Mouse (Mus musculus) embryonic facial prominence, embryonic 13.5 days (tissue): ENCODE data around the gene Arhgef25. TPM values are rescaled to one million over a fixed set of nuclear protein-coding genes. Genes with fewer than 3 reads are reported as not detected.
"Not testable (repeated sequence)": the region's sequence is repeated elsewhere in the genome, so short reads cannot be mapped to it uniquely, and the experiment has no call there.

Experiments
- ATAC-seq: fragments of 200-750 bp; cut with Nextera tagmentation; 2 replicates; pipeline ENCODE4 v1.8.0; 2017; ENCODE audit warnings: low read depth; ENCODE audit not compliant: insufficient number of reproducible peaks, insufficient read depth, low FRiP score, low TSS enrichment
- H3K27ac ChIP-seq: fragments of 300-500 bp; sonication (generic); 2 replicates; pipeline ENCODE4 v1.5.1; 2015; ENCODE audit warnings: moderate library complexity, mild to moderate bottlenecking, inconsistent platforms
- H3K27me3 ChIP-seq: fragments of 300-500 bp; sonication (generic); 2 replicates; pipeline ENCODE4 v1.6.1; 2015; ENCODE audit warnings: mild to moderate bottlenecking, inconsistent platforms
- H3K36me3 ChIP-seq: fragments of 300-500 bp; sonication (generic); 2 replicates; pipeline ENCODE4 v1.6.1; 2015; ENCODE audit warnings: mild to moderate bottlenecking, inconsistent platforms
- H3K4me1 ChIP-seq: fragments of 300-500 bp; sonication (generic); 2 replicates; pipeline ENCODE4 v1.6.1; 2015; ENCODE audit warnings: inconsistent platforms
- H3K4me2 ChIP-seq: fragments of 300-500 bp; sonication (generic); 2 replicates; pipeline ENCODE4 v1.6.1; 2015; ENCODE audit warnings: moderate library complexity, mild to moderate bottlenecking, inconsistent platforms
- H3K4me3 ChIP-seq: fragments of 300-500 bp; sonication (generic); 2 replicates; pipeline ENCODE4 v1.5.1; 2015; ENCODE audit warnings: mild to moderate bottlenecking, inconsistent platforms
- H3K9ac ChIP-seq: fragments of 300-500 bp; sonication (generic); 2 replicates; pipeline ENCODE4 v1.6.1; 2015; ENCODE audit warnings: mild to moderate bottlenecking, inconsistent platforms
- H3K9me3 ChIP-seq: fragments of 300-500 bp; sonication (generic); 2 replicates; pipeline ENCODE4 v1.6.1; 2016; ENCODE audit warnings: inconsistent platforms
- WGBS: fragments of 180-500 bp; shearing (Covaris S2); methylation state at CpG from one replicate; pipeline ENCODE4 v1.1.7; 2015; ENCODE audit warnings: mixed read lengths; 5-methylcytosine and 5-hydroxymethylcytosine counted together
- polyA plus RNA-seq: library from polyadenylated mRNA; unstranded; fragments of >200 nt; fragmentation: Nextera tagmentation; extraction: Ambion mirVana; gene quantifications from 2 replicates; pipeline ENCODE4 v1.2.1, GENCODE M21; 2015

The Arhgef25 gene
- polyA plus RNA-seq, 1 experiment from 2014 or later: 117 TPM

GRCm38 (mm10) chr10:127135118-127135836, 54.6 kb downstream of the Arhgef25 start:
- no peak for ATAC-seq
- H3K9me3 ChIP-seq: peaks cover 3% of the 10 kb centered on the region; the same call in 1 of the 2 replicates
- H3K4me2 ChIP-seq: no peak overlapping the region
- H3K36me3 ChIP-seq: no peaks in the 10 kb centered on the region
- H3K9ac ChIP-seq: no peak overlapping the region
- WGBS: 31% methylated on average over 8 of the region's 8 CpGs
- no peak overlapping the region for H3K27ac ChIP-seq
- H3K4me3 ChIP-seq: no peak overlapping the region
- no peaks in the 10 kb centered on the region for H3K27me3 ChIP-seq
- 0 out of 2 replicates have a peak, but pooled peaks cover 9% of the 10 kb centered on the region for H3K4me1 ChIP-seq

- not testable (repeated sequence) for H3K27me3 ChIP-seq, H3K4me2 ChIP-seq, H3K9ac ChIP-seq, H3K27ac ChIP-seq, H3K4me3 ChIP-seq, ATAC-seq, H3K9me3 ChIP-seq, H3K36me3 ChIP-seq, H3K4me1 ChIP-seq
- 73% methylated on average over 3 of the region's 3 CpGs for WGBS
These were observed 55.4 kb downstream of the Arhgef25 start for GRCm38 (mm10) chr10:127134394-127135035.

Other genes with a start within 250 kb of the Arhgef25 start
- gene Ctdsp2, start 211.4 kb downstream of the Arhgef25 start, polyA plus RNA-seq: 84.8 and 87.4 TPM in 2 replicates
- gene Avil, start 189.4 kb downstream of the Arhgef25 start, polyA plus RNA-seq: 0.58 and 0.97 TPM in 2 replicates
- 78.2 and 84.5 TPM in 2 replicates for gene Tsfm, start 159.2 kb downstream of the Arhgef25 start, polyA plus RNA-seq
- 55.2 and 61.2 TPM in 2 replicates for gene Mettl1, start 148.7 kb downstream of the Arhgef25 start, polyA plus RNA-seq
- gene Eef1akmt3, start 148.6 kb downstream of the Arhgef25 start, polyA plus RNA-seq: 0.62 and 0.81 TPM in 2 replicates
- 0.08 and 0.11 TPM in 2 replicates for gene Cyp27b1, start 141.8 kb downstream of the Arhgef25 start, polyA plus RNA-seq
- gene March9, start 129.9 kb downstream of the Arhgef25 start, polyA plus RNA-seq: 1.5 and 1.6 TPM in 2 replicates
- 1,992 and 2,100 TPM in 2 replicates for gene Cdk4, start 126.5 kb downstream of the Arhgef25 start, polyA plus RNA-seq
- gene Tspan31, start 119.8 kb downstream of the Arhgef25 start, polyA plus RNA-seq: 176 and 179 TPM in 2 replicates
- gene Agap2, start 114.8 kb downstream of the Arhgef25 start, polyA plus RNA-seq: 0.18 and 0.34 TPM in 2 replicates
- 76.5 and 87.7 TPM in 2 replicates for gene Os9, start 69.0 kb downstream of the Arhgef25 start, polyA plus RNA-seq
- gene B4galnt1, start 24.9 kb downstream of the Arhgef25 start, polyA plus RNA-seq: 8.9 and 9.0 TPM in 2 replicates
- 1.3 and 2.0 TPM in 2 replicates for gene Slc26a10, start 9.4 kb downstream of the Arhgef25 start, polyA plus RNA-seq
- gene Dtx3, start 5.6 kb upstream of the Arhgef25 start, polyA plus RNA-seq: 161 and 165 TPM in 2 replicates
- gene Pip4k2c, start 21.5 kb upstream of the Arhgef25 start, polyA plus RNA-seq: 28.1 and 30.8 TPM in 2 replicates
- 6.7 and 8.1 TPM in 2 replicates for gene Kif5a, start 73.3 kb upstream of the Arhgef25 start, polyA plus RNA-seq
- 187 and 199 TPM in 2 replicates for gene Dctn2, start 76.3 kb upstream of the Arhgef25 start, polyA plus RNA-seq
- 14.9 and 19.2 TPM in 2 replicates for gene Mbd6, start 98.9 kb upstream of the Arhgef25 start, polyA plus RNA-seq
- gene Mars, start 121.7 kb upstream of the Arhgef25 start, polyA plus RNA-seq: 113 and 128 TPM in 2 replicates
- 3.1 and 3.4 TPM in 2 replicates for gene Arhgap9, start 131.9 kb upstream of the Arhgef25 start, polyA plus RNA-seq
- gene Gli1, start 151.9 kb upstream of the Arhgef25 start, polyA plus RNA-seq: 17.5 and 19.8 TPM in 2 replicates
- gene Inhbe, start 164.3 kb upstream of the Arhgef25 start, polyA plus RNA-seq: 0.07 TPM in 1 of 2 replicates, not detected in the other
- gene Inhbc, start 180.3 kb upstream of the Arhgef25 start, polyA plus RNA-seq: not detected in 2 replicates
- gene R3hdm2, start 190.2 kb upstream of the Arhgef25 start, polyA plus RNA-seq: 57.7 and 58.8 TPM in 2 replicates